In genomic region chr1:73074525-73074924, GRCm38 (mm10) we compare ENCODE assay signal across 35 mouse cellular contexts. TPM values are rescaled to one million over a fixed set of nuclear protein-coding genes. Genes with fewer than 3 reads are reported as not detected.
DNase-seq lines count a peak whose midpoint lies in the region; ATAC-seq lines count a peak whose summit lies in the region.
"Had no signal": no experiment of that assay in that cellular context is flagged by ENCODE, and none has a peak within 500 bp of the region (broad histone marks: within the 10 kb centered on the region; RNA-seq: fewer than 3 reads in every experiment).

No protein-coding gene starts in this region.

- no peaks in the 10 kb centered on the region for H3K9me3 ChIP-seq in liver, embryonic 13.5 days (replicated peaks)
- H3K9me3 ChIP-seq: hindbrain, embryonic 12.5 days; liver, embryonic 15.5 days; neural tube, embryonic 13.5 days had no signal

- H3K27me3 ChIP-seq in liver, embryonic 13.5 days = 0 out of 2 replicates have a peak, but pooled peaks cover 5% of the 10 kb centered on the region
- H3K27me3 ChIP-seq: hindbrain, embryonic 12.5 days; liver, embryonic 15.5 days; neural tube, embryonic 13.5 days had no signal

- no peaks in the 10 kb centered on the region for H3K36me3 ChIP-seq in liver, embryonic 13.5 days
- H3K36me3 ChIP-seq: hindbrain, embryonic 12.5 days; liver, embryonic 15.5 days; neural tube, embryonic 13.5 days had no signal

- no peak overlapping the region for H3K4me2 ChIP-seq in liver, embryonic 13.5 days
- H3K4me2 ChIP-seq: hindbrain, embryonic 12.5 days; liver, embryonic 15.5 days; lung, embryonic 14.5 days; neural tube, embryonic 13.5 days had no signal

- H3K4me1 ChIP-seq in liver, embryonic 13.5 days (replicated peaks) = peaks cover 60% of the 10 kb centered on the region
- H3K4me1 ChIP-seq: hindbrain, embryonic 12.5 days; neural tube, embryonic 13.5 days had no signal

- H3K9ac ChIP-seq in liver, embryonic 13.5 days = no peak overlapping the region
- H3K9ac ChIP-seq: forebrain, postnatal 0 days; hindbrain, embryonic 12.5 days; liver, embryonic 15.5 days; lung, embryonic 14.5 days; neural tube, embryonic 13.5 days had no signal

- WGBS in liver, embryonic 13.5 days (ENCODE audit: insufficient replicate concordance) = 74% methylated on average over 3 of the region's 3 CpGs

- H3K27ac ChIP-seq in liver, embryonic 13.5 days = 0 out of 2 replicates have a peak overlapping the region, but pooled peaks have one; percentile 6
- H3K27ac ChIP-seq: hindbrain, embryonic 12.5 days; liver, embryonic 15.5 days; neural tube, embryonic 13.5 days had no signal

- H3K4me3 ChIP-seq in liver, embryonic 13.5 days (replicated peaks) = no peak overlapping the region
- H3K4me3 ChIP-seq: erythroblast, embryonic 14.5 days; hindbrain, embryonic 12.5 days; liver, embryonic 15.5 days; neural tube, embryonic 13.5 days had no signal

- DNase-seq in liver, embryonic 13.5 days = no peak
- DNase-seq in liver = no peak
- peak; percentile 81 for DNase-seq in cerebellum, adult 11-12 months
- DNase-seq in cerebellum, adult 8-10 months = peak; percentile 63
- peak; percentile 61 to 64 for DNase-seq in cerebellum, postnatal 25 days
- DNase-seq in layer of hippocampus, postnatal 25 days (ENCODE audit: extremely low spot score in 1 of 2, low spot score in 1 of 2) = no peak
- no peak for DNase-seq in embryo, embryonic 10 days (ENCODE audit: low spot score)
- no peak for DNase-seq in c-Kit-positive CD71-positive TER-119-positive erythroid progenitor cells, embryonic 14.5 days (ENCODE audit: low spot score)
- DNase-seq: adrenal gland, adult 2 months; adrenal gland, postnatal 36 days; B cell, adult 2 months; forebrain, postnatal 0 days; heart, postnatal 36 days; kidney, adult 11 months; kidney, postnatal 14 days; layer of hippocampus, adult 9-11 months; lung, embryonic 14.5 days; lung, postnatal 14 days had no signal

- ATAC-seq in liver, embryonic 13.5 days (ENCODE audit: low read depth) = no peak
- ATAC-seq: forebrain, postnatal 0 days had no signal

RNA-seq across cellular contexts. Expression of gene Tnp1, which starts 58.8 kb away (rescaled TPM):
- polyA plus RNA-seq in liver, embryonic 13.5 days (2015; fragmentation: Nextera tagmentation; extraction: Ambion mirVana) = not detected in 2 replicates
- not detected for total RNA-seq in layer of hippocampus, postnatal 25 days (2021)
- total RNA-seq: adrenal gland, adult 2 months; adrenal gland, postnatal 36 days; common myeloid progenitor, adult 5-6 weeks; forebrain, postnatal 0 days; gastrocnemius, adult 8-10 months; gastrocnemius, postnatal 4 days; heart, adult 8-10 months; heart, postnatal 36 days; left cerebral cortex, adult 18-20 months; left cerebral cortex, postnatal 25 days had no signal
- polyA plus RNA-seq: adrenal gland, adult 2 months; embryonic facial prominence, embryonic 14.5 days; erythroblast, embryonic 14.5 days; forebrain, embryonic 11.5 days; forebrain, postnatal 0 days; heart, embryonic 14.5 days; hindbrain, embryonic 12.5 days; kidney, embryonic 14.5 days; limb, embryonic 14.5 days; liver, embryonic 15.5 days; lung, embryonic 14.5 days; neural tube, embryonic 13.5 days; stomach, embryonic 14.5 days; urinary bladder, adult 2 months had no signal

Comparison
In these comparisons a context has a peak if more than half of its experiments do, and no peak if none do; other contexts are left out.
1. DNase-seq: peak in cerebellum, adult 11-12 months (single experiment), cerebellum, adult 8-10 months (single experiment) and cerebellum, postnatal 25 days (2 of 2); none in liver, embryonic 13.5 days (single experiment), liver (single experiment), layer of hippocampus, postnatal 25 days (0 of 2), embryo, embryonic 10 days (single experiment) and c-Kit-positive CD71-positive TER-119-positive erythroid progenitor cells, embryonic 14.5 days (single experiment).